Mouse (Mus musculus) megakaryocyte progenitor cell, adult 5-6 weeks (primary cell): ENCODE results near the gene Foxn3. TPM values are rescaled to one million over a fixed set of nuclear protein-coding genes. Genes with fewer than 3 reads are reported as not detected.
"Not testable (repeated sequence)": the region's sequence is repeated elsewhere in the genome, so short reads cannot be mapped to it uniquely, and the experiment has no call there.

ENCODE experiments used
- ATAC-seq: replicated peaks from 2 replicates; pipeline ENCODE4 v1.8.0; 2016; ENCODE audit warnings: mild to moderate bottlenecking, moderate TSS enrichment, inconsistent platforms; ENCODE audit not compliant: poor library complexity
- total RNA-seq, 2 experiments: library from RNA; stranded (forward) in 1 of 2; stranded (reverse) in 1 of 2; fragments of 157-497, 149-512 nt in 1 of 2; fragments of 200-1000 nt in 1 of 2; gene quantifications; 2 replicates each; pipeline versions ENCODE4 v1.2.3 to v1.2.4; 2015 to 2017

Foxn3 gene
- total RNA-seq, 2 experiments from 2014 or later, result 17.7 to 45.5 TPM

- 0 out of 2 replicates have a peak, but pooled peaks have one; percentile 23 for ATAC-seq
These were observed 357.6 kb downstream of the Foxn3 start for GRCm38 (mm10) chr12:99205734-99206133.

- no peak for ATAC-seq
These were observed 364.3 kb downstream of the Foxn3 start for GRCm38 (mm10) chr12:99199124-99199483.

DNA sequence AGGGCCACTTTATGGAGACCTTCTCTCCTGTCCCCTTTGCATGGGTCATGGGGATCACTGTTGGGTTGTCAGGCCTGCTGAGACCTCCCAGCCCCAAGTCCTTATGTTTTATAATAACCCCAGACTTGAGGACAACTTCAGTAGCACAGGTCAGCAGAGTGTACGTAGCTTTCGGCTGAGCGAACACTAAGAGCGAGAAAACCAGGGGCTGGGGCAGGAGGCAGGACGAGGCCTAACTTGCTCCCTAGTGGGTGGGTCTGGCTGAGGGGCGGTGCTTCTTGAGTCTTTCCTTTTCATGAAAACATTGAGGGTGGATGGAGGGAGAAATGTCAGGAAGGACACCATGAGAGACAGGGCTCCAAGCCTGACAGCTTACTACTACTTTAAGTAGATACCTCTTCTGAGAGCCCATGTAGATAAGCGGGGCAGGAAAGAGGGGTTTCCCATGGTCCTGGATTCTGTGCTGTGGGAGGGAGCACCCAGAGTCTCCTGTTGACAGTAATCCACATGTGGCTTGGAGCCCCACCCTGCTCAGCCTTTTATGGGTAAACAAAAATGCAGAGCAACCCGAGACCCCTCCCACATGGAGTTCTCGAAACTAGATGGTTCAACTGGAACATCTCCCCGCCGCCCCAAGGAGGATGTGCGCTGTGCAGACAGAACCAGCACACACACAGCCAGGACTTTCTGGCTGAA lies 364.8 kb downstream of the Foxn3 start:
- no peak for ATAC-seq

DNA sequence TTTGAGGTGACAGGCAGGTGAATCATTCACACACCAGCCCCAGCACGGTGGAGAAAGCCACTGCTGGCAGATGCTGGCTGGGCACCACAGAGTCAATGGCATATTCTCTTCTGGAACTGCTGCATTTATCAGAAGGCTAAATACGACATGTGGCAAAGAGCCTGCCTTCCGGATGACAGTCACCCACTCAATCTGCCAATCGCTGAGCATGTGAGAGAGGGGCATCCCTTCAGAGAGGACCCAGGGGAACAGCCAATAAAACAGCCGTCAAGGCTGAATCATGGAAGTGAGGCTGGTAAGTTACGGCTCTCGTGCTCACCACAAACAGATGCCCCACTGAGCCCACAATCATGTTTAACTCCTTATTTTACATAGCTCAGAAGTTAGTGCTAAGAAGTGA lies 366.4 kb downstream of the Foxn3 start:
- ATAC-seq, result no peak

DNA sequence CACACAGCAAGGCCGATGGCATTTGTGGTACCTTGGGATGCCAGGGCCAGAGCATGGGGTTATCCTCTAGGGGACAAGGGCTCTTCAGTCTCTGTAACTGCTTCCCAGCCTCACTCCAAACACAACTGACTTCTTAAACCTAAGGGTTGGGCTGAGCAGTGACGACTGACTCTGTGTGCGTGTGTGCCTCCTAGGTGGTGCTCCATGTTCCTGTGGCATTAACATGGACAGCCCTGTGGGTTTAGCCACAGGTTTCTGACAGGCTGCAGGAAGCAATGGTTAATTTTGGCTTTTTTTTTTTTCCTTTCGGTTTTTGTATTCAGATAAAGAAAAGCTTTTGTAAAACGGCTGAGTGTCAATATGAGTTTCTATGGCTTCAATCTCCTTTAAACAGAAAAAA lies 367.7 kb downstream of the Foxn3 start:
- ATAC-seq, result peak; percentile 49; the same call in 1 of the 2 replicates

DNA sequence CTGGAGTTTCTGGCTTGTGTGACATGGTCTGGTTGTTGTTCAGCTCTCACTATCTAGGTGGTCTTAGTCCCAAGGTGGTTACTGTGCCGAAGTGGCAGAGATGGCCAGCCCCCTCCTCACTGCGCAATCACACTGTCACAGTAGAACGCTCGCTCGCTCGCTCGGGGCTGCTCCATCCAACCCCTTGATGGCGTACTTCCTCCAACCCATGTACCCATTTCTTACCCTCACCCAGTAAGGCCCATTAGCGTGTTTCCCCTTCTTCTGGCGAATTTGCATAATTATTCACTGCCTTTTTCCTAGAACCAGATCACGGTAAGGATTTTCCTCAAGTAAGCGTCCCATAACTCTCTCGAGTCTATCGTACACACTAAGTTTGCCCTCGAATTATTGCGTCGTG lies 369.3 kb downstream of the Foxn3 start:
- not testable (repeated sequence) for ATAC-seq

DNA sequence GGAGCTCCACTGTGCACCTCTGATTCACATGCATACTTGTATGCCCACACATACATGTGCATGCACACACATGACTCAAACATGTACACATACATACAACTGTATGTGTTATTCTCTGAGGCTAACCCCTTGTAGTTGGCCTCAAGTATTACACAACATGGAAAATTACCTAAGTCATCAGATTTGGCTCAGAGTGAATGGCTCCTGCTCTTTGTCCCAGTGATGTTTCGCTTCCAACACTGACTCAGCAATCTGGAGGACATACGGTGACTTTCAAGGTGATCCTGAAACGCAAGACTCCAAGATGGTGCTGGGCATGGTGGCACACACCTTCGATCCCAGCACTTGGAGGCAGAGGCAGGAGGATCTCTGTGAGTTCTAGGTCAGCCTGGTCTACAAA lies 375.7 kb downstream of the Foxn3 start:
- ATAC-seq, result no peak

DNA sequence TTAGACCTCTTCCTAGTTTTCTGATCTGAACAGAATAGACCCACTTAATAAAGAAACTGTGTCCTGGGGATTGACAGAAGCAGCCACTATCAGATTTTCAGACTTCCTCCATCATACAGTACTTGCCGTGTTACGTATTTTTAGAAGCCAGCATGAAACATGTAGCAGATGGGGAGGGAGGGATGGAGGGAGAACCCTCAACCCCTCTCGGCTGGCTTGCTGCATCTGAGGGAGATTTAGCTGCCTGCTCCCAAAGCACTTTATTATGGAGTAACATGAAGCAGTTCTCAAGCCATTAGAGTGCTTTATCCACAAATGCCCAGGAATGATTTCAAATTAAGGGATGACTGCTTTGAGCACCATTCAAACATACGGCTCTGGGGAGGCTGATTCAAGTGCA lies 377.1 kb downstream of the Foxn3 start:
- ATAC-seq, result no peak

- ATAC-seq, result no peak
These were observed 380.1 kb downstream of the Foxn3 start for GRCm38 (mm10) chr12:99183261-99183792.

- no peak for ATAC-seq
These were observed 381.0 kb downstream of the Foxn3 start for GRCm38 (mm10) chr12:99182338-99182737.

- no peak for ATAC-seq
These were observed 383.1 kb downstream of the Foxn3 start for GRCm38 (mm10) chr12:99180234-99180824.

DNA sequence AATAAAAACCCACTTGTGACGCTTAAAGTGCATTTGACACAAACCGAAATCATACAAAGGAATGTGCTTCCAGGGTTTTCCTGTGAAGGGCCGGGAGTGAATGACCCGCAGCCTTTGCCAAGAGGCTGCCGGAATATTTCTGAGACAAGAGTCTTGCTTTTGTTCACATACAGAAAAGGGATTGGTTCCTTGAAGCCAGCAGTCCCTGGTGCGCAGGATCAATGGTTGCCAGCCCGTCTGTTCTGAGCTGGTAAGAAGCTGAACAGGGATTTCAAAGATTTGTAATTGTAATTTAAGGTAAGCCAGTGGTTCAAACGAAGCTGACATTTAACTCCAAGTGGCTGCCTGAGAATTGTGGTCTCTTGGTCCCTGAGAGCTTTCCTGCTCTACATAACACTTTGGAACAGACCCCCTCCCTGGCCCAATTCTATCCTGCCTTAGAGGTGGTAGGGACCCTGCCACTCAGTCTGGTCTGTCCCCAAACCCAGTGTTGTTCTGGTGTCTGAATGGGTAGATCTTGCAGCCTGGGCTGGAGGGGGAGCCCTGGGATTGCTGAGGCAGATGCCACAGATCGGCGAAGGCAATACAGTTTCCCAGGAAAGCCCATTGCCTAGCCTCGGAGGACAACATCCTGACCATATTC lies 388.3 kb downstream of the Foxn3 start:
- no peak for ATAC-seq

DNA sequence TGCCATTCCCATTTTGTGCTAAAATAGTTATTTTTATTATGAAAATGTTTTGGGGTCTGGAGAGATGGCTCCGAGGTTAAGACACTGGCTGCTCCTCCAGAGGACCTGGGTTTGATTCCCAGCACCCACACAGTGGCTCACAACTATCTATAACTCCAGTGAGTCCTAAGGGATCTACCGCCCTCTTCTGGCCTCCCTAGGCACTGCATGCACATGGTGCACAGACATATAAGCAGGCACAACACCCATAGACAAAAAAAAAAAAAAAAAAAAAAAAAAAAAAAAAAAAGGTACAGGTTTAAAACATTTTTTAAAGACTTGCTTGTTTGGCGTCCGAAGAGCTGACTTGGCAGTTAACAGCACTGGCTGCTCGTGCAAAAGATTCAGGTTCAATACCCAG lies 391.2 kb downstream of the Foxn3 start:
- ATAC-seq, result no peak

- no peak for ATAC-seq
These were observed 393.5 kb downstream of the Foxn3 start for GRCm38 (mm10) chr12:99169925-99170324.

DNA sequence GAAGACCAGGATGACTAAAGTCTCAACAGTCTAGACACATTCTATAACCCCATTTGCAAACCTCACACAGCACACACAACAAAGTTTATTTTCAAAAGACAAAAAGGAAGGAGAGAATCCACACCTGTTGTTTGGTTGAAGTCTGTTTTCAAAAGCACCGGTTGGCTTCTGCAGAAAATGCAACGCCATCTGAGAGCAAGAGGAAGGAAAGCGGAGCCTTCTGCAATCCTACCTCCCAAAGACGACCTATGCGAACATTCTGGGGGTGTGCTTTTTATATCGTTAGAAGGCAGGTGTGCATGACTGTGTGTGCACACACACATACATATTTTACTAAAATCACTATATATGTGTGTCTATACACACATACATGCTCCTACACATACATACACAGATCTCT lies 397.3 kb downstream of the Foxn3 start:
- ATAC-seq, result no peak

DNA sequence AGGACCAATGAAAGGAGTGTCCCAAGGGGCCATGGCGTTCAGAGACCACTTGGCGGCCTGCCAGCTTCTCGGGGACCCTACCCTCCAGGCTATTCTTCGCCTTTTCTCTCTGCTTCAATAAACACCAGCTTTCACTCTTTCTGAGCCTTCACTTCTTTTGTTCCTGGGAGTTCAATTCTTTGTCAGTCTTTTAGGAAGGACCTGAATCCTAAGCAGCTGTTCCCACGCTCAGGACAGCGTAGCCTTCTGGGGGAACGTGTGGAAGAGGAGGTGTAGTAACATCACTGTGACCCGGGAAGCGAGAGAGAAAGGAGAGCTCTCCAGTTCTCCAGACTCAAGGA lies 400.1 kb downstream of the Foxn3 start:
- no peak for ATAC-seq

- no peak for ATAC-seq
These were observed 400.6 kb downstream of the Foxn3 start for GRCm38 (mm10) chr12:99162639-99163341.

DNA sequence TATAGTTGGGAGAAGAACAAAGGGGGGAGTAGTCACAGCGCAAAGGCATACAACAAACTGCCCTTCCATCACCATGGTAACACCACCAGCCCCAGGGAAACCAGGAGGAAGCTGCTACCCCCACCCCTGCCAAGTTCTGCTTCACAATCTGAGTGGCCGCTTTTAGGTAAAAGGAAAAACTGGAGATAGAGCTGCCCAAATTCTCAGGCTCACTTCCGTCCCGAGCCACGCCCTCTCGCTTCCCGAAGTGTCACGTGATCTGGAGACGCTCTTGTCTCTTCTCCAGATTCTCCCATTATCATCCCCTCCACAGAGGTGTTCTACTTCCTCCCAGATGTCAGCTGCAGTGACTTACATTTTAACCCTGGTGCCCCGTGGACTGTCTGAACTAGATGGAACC lies 401.2 kb downstream of the Foxn3 start:
- ATAC-seq, result peak; percentile 70

GRCm38 (mm10) chr12:99160061-99160460 lies 403.3 kb downstream of the Foxn3 start:
- no peak for ATAC-seq

GRCm38 (mm10) chr12:99155904-99156303 lies 407.5 kb downstream of the Foxn3 start:
- no peak for ATAC-seq

DNA sequence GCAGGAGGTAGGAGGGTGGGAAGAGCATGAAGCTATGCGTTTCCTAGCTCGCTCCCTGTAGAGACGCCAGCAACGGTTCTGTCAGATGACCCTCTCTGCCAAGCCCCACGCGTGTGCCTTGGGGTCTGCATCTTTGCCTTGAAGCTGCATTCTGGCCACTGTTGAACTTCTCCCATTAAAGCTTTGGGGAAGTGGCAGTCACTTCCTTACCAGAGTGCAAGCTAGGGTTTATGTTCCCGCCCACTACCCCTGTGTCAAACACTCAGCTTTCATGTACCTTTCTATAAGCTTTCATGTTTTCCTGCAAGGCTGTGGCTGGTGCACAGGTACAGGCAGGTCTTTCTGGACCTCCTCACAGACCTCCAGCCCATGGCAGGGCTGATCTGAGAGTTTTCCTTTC lies 409.2 kb downstream of the Foxn3 start:
- peak; percentile 63 for ATAC-seq

DNA sequence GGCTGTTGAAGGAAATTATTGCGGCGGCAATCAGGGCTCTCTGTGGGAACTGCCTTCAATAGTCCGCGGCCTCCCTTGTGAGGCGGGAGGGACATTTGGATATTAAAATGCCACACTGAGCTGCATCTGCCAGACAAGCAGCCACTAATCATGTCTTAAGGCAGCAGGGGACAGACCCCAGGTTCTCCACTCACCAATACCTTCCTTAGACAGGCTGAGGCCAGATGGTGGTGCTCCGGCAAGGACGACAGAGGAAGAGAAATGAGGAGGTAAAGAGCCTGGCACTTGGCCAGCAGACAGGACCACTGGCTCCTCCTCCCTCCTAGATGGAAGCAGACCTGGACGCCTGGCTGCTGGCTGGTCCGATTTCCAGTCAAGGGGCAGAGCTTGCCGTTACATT lies 409.7 kb downstream of the Foxn3 start:
- no peak for ATAC-seq
